Mouse (Mus musculus): ENCODE measurements around the gene Tgm5.
"Not testable (repeated sequence)": the region's sequence is repeated elsewhere in the genome, so short reads cannot be mapped to it uniquely, and the experiment has no call there.

Gene Tgm5

DNA sequence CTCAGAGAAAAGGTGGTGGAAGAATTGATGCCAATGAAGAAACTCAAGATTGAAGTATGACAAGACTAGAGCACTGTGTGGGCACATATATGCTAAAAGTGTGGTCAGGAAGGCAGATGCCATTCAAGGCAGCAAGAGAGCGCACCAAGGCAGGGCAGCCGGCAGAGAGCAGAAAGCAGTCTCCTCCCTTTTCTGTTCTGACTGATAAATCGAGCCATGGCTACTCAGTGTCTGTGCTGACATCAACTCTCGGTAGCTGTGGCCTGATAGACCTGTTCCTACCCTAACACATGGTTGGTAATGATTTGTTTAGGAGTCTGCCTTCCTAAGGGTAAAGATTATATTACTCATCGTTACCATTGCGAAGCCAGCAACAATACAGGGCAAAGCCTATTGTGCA, 29.7 kb downstream of the Tgm5 start:
- in situ Hi-C loops (cut with MboI; ENCODE audit: low pct_unique_long_range_greater_than_20kb in 1 of 2, low sequenced_read_pairs in 2 of 2, unreplicated experiment in 1 of 2), result no loop called here

DNA sequence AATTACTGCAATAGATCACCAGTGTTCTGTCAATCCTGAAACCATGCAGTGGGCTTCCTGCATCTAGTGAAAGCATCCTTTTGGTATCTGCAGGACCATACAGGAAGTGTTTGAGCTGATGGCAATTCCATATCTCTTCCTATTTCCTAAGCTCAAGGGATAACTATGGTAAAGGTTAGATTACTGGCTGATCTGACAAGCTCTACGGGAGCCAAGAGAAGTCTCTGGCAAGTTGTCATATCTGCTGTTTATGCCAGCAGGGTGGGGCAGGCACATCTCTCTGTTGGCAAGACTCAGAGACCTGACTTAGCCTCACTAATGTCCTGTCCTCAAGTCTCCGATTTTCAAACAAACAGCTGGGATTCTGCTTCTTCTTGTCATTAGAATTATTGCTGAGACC, 31.6 kb downstream of the Tgm5 start:
- in situ Hi-C loops (cut with MboI; ENCODE audit: low pct_unique_long_range_greater_than_20kb in 1 of 2, low sequenced_read_pairs in 2 of 2, unreplicated experiment in 1 of 2), result no loop called here

GRCm38 (mm10) chr2:121052176-121052575, 33.5 kb downstream of the Tgm5 start:
- in situ Hi-C loops (cut with MboI; ENCODE audit: low pct_unique_long_range_greater_than_20kb in 1 of 2, low sequenced_read_pairs in 2 of 2, unreplicated experiment in 1 of 2), result no loop called here

DNA sequence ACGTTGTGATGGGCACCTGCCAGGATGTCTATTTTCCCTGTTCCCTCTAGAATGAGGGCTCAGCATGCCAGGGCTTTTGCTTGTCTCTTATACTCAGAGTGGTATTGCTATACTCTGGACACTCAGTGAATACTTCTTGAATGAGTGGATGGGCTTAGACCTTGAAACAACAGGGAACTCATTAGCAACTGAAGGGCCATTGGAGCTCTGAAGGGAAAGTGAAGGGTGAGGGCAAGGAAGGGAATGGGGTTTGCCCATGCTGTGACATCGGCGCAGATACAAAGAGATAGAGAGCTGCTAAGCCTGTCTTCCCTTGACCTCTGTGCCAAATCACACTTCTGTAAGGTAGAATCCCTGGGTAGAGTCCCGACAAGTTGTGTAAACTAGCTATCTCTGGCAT, 40.0 kb downstream of the Tgm5 start:
- in situ Hi-C loops (cut with MboI; ENCODE audit: low pct_unique_long_range_greater_than_20kb in 1 of 2, low sequenced_read_pairs in 2 of 2, unreplicated experiment in 1 of 2), result no loop called here

DNA sequence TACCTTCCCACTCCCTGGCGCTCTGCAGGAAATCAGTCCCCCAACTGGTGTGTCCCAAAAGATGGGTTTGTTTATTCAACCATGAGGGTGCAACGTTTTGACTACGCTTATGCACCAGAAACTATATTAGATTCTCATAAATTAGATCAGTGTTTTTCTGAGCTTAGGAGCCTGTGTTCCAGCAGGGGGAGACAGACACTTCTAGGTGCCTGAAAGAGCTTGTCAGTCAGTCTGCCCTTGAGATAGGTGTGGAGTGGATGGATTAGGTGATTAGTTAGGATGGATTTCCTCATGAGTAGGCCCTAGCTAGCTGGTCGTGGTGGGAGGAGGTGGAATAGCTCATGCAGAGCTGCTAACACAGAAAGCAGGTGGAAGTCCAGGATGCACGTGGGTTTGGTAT, 44.5 kb downstream of the Tgm5 start:
- in situ Hi-C loops (cut with MboI; ENCODE audit: low pct_unique_long_range_greater_than_20kb in 1 of 2, low sequenced_read_pairs in 2 of 2, unreplicated experiment in 1 of 2), result no loop called here

GRCm38 (mm10) chr2:121039382-121039781, 46.3 kb downstream of the Tgm5 start:
- in situ Hi-C loops (cut with MboI; ENCODE audit: low pct_unique_long_range_greater_than_20kb in 1 of 2, low sequenced_read_pairs in 2 of 2, unreplicated experiment in 1 of 2), result no loop called here

DNA sequence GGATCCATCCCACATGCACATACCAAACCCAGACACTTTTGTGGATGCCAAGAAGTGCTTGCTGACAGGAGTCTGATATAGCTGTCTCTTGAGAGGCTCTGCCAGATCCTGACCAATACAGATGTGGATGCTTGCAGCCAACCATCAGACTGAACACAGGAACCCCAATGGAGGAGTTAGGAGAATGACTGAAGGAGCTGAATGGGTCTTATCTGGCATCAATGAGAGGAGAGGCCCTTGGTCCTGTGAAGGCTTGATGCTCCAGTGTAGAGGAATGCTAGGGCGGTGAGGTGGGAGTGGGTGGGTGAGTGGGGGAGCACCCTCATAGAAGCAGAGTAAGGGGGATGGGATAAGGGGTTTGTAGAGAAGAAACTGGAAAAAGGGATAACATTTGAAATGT, 46.8 kb downstream of the Tgm5 start:
- in situ Hi-C loops (cut with MboI; ENCODE audit: low pct_unique_long_range_greater_than_20kb in 1 of 2, low sequenced_read_pairs in 2 of 2, unreplicated experiment in 1 of 2), result not testable (repeated sequence)

- in situ Hi-C loops (cut with MboI; ENCODE audit: low pct_unique_long_range_greater_than_20kb in 1 of 2, low sequenced_read_pairs in 2 of 2, unreplicated experiment in 1 of 2), result no loop called here
Measured at GRCm38 (mm10) chr2:121036733-121037341, 48.8 kb downstream of the Tgm5 start, which contains the start of gene Epb42. Gene Epb42 (minus strand): TSS chr2:121037072.

- in situ Hi-C loops (cut with MboI; ENCODE audit: low pct_unique_long_range_greater_than_20kb in 1 of 2, low sequenced_read_pairs in 2 of 2, unreplicated experiment in 1 of 2), result no loop called here
Measured at GRCm38 (mm10) chr2:121022918-121023317, 62.7 kb downstream of the Tgm5 start.

- in situ Hi-C loops (cut with MboI; ENCODE audit: low pct_unique_long_range_greater_than_20kb in 1 of 2, low sequenced_read_pairs in 2 of 2, unreplicated experiment in 1 of 2), result no loop called here
Measured at GRCm38 (mm10) chr2:121017151-121017550, 68.5 kb downstream of the Tgm5 start.

- in situ Hi-C loops (cut with MboI; ENCODE audit: low pct_unique_long_range_greater_than_20kb in 1 of 2, low sequenced_read_pairs in 2 of 2, unreplicated experiment in 1 of 2), result no loop called here
Measured at GRCm38 (mm10) chr2:121016226-121016625, 69.4 kb downstream of the Tgm5 start.

DNA sequence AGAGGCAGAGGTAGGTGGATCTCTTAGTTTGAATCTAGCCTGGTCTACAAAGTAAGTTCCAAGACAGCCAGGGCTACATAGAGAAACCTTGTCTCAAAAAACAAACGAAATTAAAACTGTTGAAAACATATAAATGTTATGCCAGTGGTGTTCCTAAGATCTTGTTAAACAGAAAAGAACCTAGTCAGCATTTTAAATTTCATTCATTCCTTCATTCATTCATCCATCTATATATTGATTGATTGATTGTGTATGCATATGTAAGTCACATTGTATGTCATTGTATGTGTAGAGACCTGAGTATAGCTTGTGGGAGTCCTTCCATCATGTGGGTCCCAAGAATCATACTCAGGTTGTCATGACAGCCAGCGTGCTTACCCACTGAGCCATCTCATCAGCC, 70.1 kb downstream of the Tgm5 start:
- in situ Hi-C loops (cut with MboI; ENCODE audit: low pct_unique_long_range_greater_than_20kb in 1 of 2, low sequenced_read_pairs in 2 of 2, unreplicated experiment in 1 of 2), result no loop called here

DNA sequence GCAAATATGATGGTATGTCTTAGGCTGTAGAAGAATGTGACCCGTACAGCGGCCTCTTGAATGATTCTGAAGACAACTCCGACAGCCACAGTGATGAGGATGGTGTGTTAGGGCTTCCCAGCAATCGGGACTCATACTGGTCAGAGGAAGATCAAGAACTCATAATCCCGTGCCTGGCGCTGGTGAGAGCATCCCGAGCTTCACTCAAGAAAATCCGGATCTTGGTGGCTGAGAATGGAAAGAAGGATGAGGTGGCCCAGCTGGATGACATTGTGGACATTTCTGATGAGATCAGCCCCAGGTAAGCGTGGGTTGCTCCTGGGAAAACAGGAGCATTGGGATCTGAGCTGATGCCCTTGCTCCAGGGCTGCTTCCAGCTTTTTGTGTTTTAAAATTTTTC, 73.0 kb downstream of the Tgm5 start:
- in situ Hi-C loops (cut with MboI; ENCODE audit: low pct_unique_long_range_greater_than_20kb in 1 of 2, low sequenced_read_pairs in 2 of 2, unreplicated experiment in 1 of 2), result no loop called here

- in situ Hi-C loops (cut with MboI; ENCODE audit: low pct_unique_long_range_greater_than_20kb in 1 of 2, low sequenced_read_pairs in 2 of 2, unreplicated experiment in 1 of 2), result no loop called here
Measured at GRCm38 (mm10) chr2:121009071-121009677, 76.5 kb downstream of the Tgm5 start.

GRCm38 (mm10) chr2:121008664-121009007, 77.0 kb downstream of the Tgm5 start:
- in situ Hi-C loops (cut with MboI; ENCODE audit: low pct_unique_long_range_greater_than_20kb in 1 of 2, low sequenced_read_pairs in 2 of 2, unreplicated experiment in 1 of 2), result no loop called here

- in situ Hi-C loops (cut with MboI; ENCODE audit: low pct_unique_long_range_greater_than_20kb in 1 of 2, low sequenced_read_pairs in 2 of 2, unreplicated experiment in 1 of 2), result no loop called here
Measured at GRCm38 (mm10) chr2:121007925-121008663, 77.5 kb downstream of the Tgm5 start, which contains the start of gene Ccndbp1. Gene Ccndbp1 (plus strand): TSS chr2:121008403.

DNA sequence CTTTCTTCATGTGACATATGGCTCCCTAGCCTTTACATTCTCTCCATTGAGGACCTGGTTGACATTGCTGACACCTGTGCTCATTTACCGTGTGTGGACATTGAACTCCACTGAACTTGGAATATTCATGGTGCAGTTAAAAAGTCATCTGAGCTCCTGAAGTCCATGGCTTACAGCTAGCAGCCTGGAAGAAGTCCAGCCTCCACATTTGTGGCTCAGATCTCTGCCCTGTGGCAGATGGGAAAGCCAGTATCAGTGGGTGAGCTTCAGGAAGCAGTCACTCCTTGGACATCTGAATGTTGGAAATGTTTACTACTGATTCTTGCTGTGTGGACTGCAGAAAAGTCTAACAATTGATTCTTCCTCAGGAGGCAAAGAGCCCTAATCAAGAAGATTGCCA, 78.7 kb downstream of the Tgm5 start:
- in situ Hi-C loops (cut with MboI; ENCODE audit: low pct_unique_long_range_greater_than_20kb in 1 of 2, low sequenced_read_pairs in 2 of 2, unreplicated experiment in 1 of 2), result no loop called here

DNA sequence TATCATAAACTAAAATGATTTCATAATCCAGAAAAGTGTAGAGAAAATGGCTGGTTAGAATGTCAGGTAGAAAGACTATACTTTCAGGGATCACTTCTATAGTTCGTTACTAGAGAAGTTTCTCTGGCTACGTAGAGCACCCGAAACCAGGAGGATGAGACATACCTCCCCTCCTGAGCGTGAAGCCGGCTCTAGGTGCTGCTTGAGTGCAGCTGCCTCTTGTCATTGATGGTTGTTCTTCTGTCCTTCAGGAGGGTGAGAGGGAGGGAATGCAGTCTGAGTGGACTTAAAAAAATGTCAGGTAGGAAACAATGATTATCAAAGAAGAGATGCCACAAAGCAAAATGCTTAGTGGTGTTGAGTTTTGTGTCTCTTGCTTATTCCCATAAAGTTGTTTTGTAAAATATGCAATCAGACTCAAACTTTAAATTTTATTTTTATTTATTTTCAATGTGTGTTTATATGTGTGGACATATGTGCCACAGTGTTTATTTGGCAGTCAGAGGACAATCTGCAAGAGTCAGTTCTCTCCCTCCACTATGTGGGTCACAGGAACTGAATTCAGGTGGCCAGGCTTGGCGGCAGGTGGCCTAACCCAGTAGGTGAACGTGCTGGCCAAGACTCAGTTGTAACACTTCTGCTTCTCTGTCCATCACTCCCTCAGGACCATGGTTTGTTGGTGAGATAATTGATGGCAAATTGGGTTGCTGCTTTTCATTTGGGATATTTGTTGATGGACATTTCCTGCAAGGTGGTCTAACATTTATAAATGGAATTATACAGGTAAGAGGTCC, 81.4 kb downstream of the Tgm5 start:
- in situ Hi-C loops (cut with MboI; ENCODE audit: low pct_unique_long_range_greater_than_20kb in 1 of 2, low sequenced_read_pairs in 2 of 2, unreplicated experiment in 1 of 2), result no loop called here

DNA sequence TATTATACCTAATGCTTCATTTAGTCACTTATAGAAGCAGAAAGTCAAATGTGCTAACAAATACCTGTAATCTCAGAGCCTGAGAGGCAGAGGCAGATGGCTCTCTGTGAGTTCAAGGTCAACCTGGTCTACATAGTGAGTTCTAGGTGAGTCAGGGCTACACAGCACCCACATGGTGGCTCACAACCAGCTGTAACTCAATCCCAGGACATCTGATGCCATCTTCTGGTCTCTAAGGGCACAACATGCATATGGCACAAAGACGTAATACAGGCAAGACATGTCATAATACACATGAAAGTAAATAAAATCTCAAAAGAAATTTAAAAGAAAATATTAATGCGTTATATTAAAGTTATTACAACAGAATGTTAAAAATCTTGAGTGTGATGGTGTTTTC, 82.1 kb downstream of the Tgm5 start:
- in situ Hi-C loops (cut with MboI; ENCODE audit: low pct_unique_long_range_greater_than_20kb in 1 of 2, low sequenced_read_pairs in 2 of 2, unreplicated experiment in 1 of 2), result no loop called here
